Comparison of ENCODE assay signal across 8 mouse cellular contexts in genomic region chr13:86046254-86046951, GRCm38 (mm10). TPM values are rescaled to one million over a fixed set of nuclear protein-coding genes. Genes with fewer than 3 reads are reported as not detected.
DNase-seq lines count a peak whose midpoint lies in the region; ATAC-seq lines count a peak whose summit lies in the region.

Cox7c (minus strand) TSS chr13:86046904.

- H3K4me1 ChIP-seq in brown adipose tissue, adult 24 weeks (ENCODE audit: control insufficient read depth, insufficient read depth, insufficient read length, low read length) = no peaks in the 10 kb centered on the region
- no peaks in the 10 kb centered on the region for H3K4me1 ChIP-seq in heart, embryonic 13.5 days
- H3K4me1 ChIP-seq in liver, embryonic 12.5 days = no peaks in the 10 kb centered on the region
- H3K4me1 ChIP-seq in stomach, embryonic 15.5 days = no peaks in the 10 kb centered on the region

- peak; percentile 89 for ATAC-seq in heart, embryonic 13.5 days (ENCODE audit: extremely low read depth, insufficient number of reproducible peaks, low FRiP score, low TSS enrichment)
- peak; percentile 99 for ATAC-seq in liver, embryonic 12.5 days
- ATAC-seq in stomach, embryonic 15.5 days (ENCODE audit: insufficient read depth, low FRiP score, low read depth) = peak; percentile 98

- WGBS in heart, embryonic 13.5 days = under 1% methylated on average over 51 of the region's 51 CpGs
- under 1% methylated on average over 51 of the region's 51 CpGs for WGBS in liver, embryonic 12.5 days (ENCODE audit: insufficient replicate concordance)
- WGBS in stomach, embryonic 15.5 days = under 1% methylated on average over 51 of the region's 51 CpGs

- peaks cover 26% of the 10 kb centered on the region for H3K36me3 ChIP-seq in heart, embryonic 13.5 days
- H3K36me3 ChIP-seq in liver, embryonic 12.5 days = peaks cover 21% of the 10 kb centered on the region
- peaks cover 3% of the 10 kb centered on the region; the same call in 1 of the 2 replicates for H3K36me3 ChIP-seq in stomach, embryonic 15.5 days

- H3K27ac ChIP-seq in brown adipose tissue, adult 24 weeks (replicated peaks; ENCODE audit: low read depth, low read length) = peak within 1 kb of the TSS; percentile 91
- peak within 1 kb of the TSS; percentile 97 for H3K27ac ChIP-seq in heart, embryonic 13.5 days (replicated peaks)
- H3K27ac ChIP-seq in liver, embryonic 12.5 days = peak within 1 kb of the TSS; percentile 87
- H3K27ac ChIP-seq in stomach, embryonic 15.5 days = peak within 1 kb of the TSS; percentile 84

- peak; percentile 93 for DNase-seq in CD4-positive, CD25-positive, alpha-beta regulatory T cell, adult 2 months (ENCODE audit: low read depth, low spot score)
- peak; percentile 51 for DNase-seq in fat pad, adult 2 months (ENCODE audit: extremely low read depth, low read depth, low spot score)
- peak; percentile 89 for DNase-seq in kidney, postnatal 10 days
- DNase-seq in natural killer cell, adult 2 months (ENCODE audit: low spot score in 2 of 2) = peak; percentile 81 to 84

- H3K9ac ChIP-seq in heart, embryonic 13.5 days = peak within 1 kb of the TSS; percentile 100
- peak within 1 kb of the TSS; percentile 98 for H3K9ac ChIP-seq in liver, embryonic 12.5 days
- H3K9ac ChIP-seq in stomach, embryonic 15.5 days = peak within 1 kb of the TSS; percentile 78

- H3K9me3 ChIP-seq in heart, embryonic 13.5 days = no peaks in the 10 kb centered on the region
- no peaks in the 10 kb centered on the region for H3K9me3 ChIP-seq in liver, embryonic 12.5 days (replicated peaks)
- H3K9me3 ChIP-seq in stomach, embryonic 15.5 days = no peaks in the 10 kb centered on the region

- peak within 1 kb of the TSS; percentile 76 for H3K4me2 ChIP-seq in heart, embryonic 13.5 days
- H3K4me2 ChIP-seq in liver, embryonic 12.5 days = peak within 1 kb of the TSS; percentile 69
- peak within 1 kb of the TSS; percentile 47 for H3K4me2 ChIP-seq in stomach, embryonic 15.5 days

- H3K4me3 ChIP-seq in brown adipose tissue, adult 24 weeks (ENCODE audit: insufficient read depth, low read depth, low read length) = peak within 1 kb of the TSS; percentile 93
- H3K4me3 ChIP-seq in heart, embryonic 13.5 days = peak within 1 kb of the TSS; percentile 97
- peak within 1 kb of the TSS; percentile 88 for H3K4me3 ChIP-seq in liver, embryonic 12.5 days
- peak within 1 kb of the TSS; percentile 63 for H3K4me3 ChIP-seq in stomach, embryonic 15.5 days (replicated peaks)

- no peaks in the 10 kb centered on the region for H3K27me3 ChIP-seq in heart, embryonic 13.5 days (replicated peaks)
- H3K27me3 ChIP-seq in liver, embryonic 12.5 days (replicated peaks) = no peaks in the 10 kb centered on the region
- H3K27me3 ChIP-seq in stomach, embryonic 15.5 days (replicated peaks) = no peaks in the 10 kb centered on the region

RNA-seq across cellular contexts. Expression of gene Cox7c, which starts in this region (rescaled TPM):
- polyA plus RNA-seq in brown adipose tissue, adult 24 weeks (2012; ENCODE audit: insufficient read depth, insufficient read length, missing spikeins) = 2,581 and 4,265 TPM in 2 replicates
- polyA plus RNA-seq in heart, embryonic 13.5 days (2015; fragmentation: Nextera tagmentation; extraction: Ambion mirVana) = 1,010 and 1,194 TPM in 2 replicates
- polyA plus RNA-seq in liver, embryonic 12.5 days (2016; fragmentation: Nextera tagmentation; extraction: Ambion mirVana) = 544 and 597 TPM in 2 replicates
- 765 and 803 TPM in 2 replicates for polyA plus RNA-seq in stomach, embryonic 15.5 days (2015; fragmentation: Nextera tagmentation; extraction: Ambion mirVana)

Comparison
In these comparisons a context has a peak if more than half of its experiments do, and no peak if none do; other contexts are left out.
1. Peak in every context shown above with its lines: DNase-seq, ATAC-seq, H3K4me3 ChIP-seq and H3K27ac ChIP-seq.